Mouse (Mus musculus) ES-E14 (cell line): ENCODE data around the gene Smarcd2.

Experiments used
- MAFK ChIP-seq: IDR thresholded peaks from 2 replicates; pipeline ENCODE4 v1.6.1; 2014; ENCODE audit warnings: mild to moderate bottlenecking, low read depth, low read length, inconsistent platforms; ENCODE audit not compliant: insufficient read depth
- ZNF384 ChIP-seq: IDR thresholded peaks from 2 replicates; pipeline ENCODE4 v1.6.1; 2012; ENCODE audit warnings: low read depth, low read length, inconsistent platforms

- TF ChIP-seq MAFK (no peak), ZNF384 (no peak)
These were observed 25.9 kb downstream of the Smarcd2 start for GRCm38 (mm10) chr11:106246834-106247233.
